Comparison of ENCODE assay signal across 8 mouse cellular contexts in the genomic region with DNA sequence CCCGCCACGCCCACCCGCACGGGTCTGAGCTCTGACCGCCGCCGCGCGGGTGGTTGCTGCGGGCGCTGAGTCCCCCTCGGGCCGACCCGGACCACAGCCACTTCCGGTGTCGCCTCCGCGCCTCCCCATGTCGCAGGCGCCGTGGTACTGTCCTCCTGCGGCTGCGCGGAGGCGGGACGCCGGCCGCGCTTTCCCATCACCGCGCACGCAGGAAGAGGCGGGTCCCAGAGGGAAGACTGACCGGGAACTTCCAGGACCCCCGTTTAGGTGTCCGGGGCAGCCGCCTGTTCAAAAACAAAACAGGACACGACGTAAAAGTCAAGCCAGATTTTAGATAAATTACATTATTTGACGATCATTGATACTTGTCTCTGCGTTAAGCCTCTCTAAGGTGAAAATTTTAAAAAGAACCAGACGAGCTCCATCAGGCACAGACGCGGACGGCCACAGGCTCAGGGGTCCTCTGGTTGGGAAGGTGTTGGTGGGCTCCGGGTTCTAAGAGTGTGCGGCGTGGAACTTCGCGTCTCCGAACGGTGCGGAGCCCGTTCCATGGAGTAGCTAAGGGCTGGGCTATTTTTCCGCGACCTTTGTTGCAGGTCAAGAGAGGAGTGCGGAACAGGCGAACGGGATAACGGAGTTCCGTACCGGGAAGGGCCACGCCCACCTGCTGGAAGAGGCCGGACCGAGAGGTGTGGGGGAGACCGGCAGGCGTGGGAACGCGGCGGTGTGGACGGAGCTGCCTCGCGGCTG. TPM values are rescaled to one million over a fixed set of nuclear protein-coding genes. Genes with fewer than 3 reads are reported as not detected.
DNase-seq lines count a peak whose midpoint lies in the region; ATAC-seq lines count a peak whose summit lies in the region.

A gene (minus strand): TSS at position 199 of the 750 bp plus-strand sequence.
A gene (plus strand): TSS at position 456 of the 750 bp plus-strand sequence.

- peak within 1 kb of the TSS; percentile 92 for H3K4me3 ChIP-seq in brown adipose tissue, adult 24 weeks (ENCODE audit: insufficient read depth, low read depth, low read length)
- peak within 1 kb of the TSS; percentile 87 to 97 for H3K4me3 ChIP-seq in heart, embryonic 14.5 days (ENCODE audit: control insufficient read depth in 1 of 2, insufficient read depth in 1 of 2, low read depth in 1 of 2, low read length in 2 of 2)
- peak within 1 kb of the TSS; percentile 98 for H3K4me3 ChIP-seq in liver, embryonic 13.5 days (replicated peaks)
- H3K4me3 ChIP-seq in stomach, embryonic 16.5 days (replicated peaks; ENCODE audit: low read length), result peak within 1 kb of the TSS; percentile 95

- H3K27me3 ChIP-seq in heart, embryonic 14.5 days (ENCODE audit: control insufficient read depth, insufficient read depth, low read length), result no peaks in the 10 kb centered on the region
- no peaks in the 10 kb centered on the region for H3K27me3 ChIP-seq in liver, embryonic 13.5 days
- H3K27me3 ChIP-seq in stomach, embryonic 16.5 days (ENCODE audit: control insufficient read depth, insufficient read depth, low read length), result no peaks in the 10 kb centered on the region

- peak; percentile 94 for ATAC-seq in heart, embryonic 14.5 days (ENCODE audit: insufficient number of reproducible peaks, insufficient read depth, low FRiP score, low read depth)
- ATAC-seq in liver, embryonic 13.5 days (ENCODE audit: low read depth), result peak; percentile 83
- ATAC-seq in stomach, embryonic 16.5 days (ENCODE audit: insufficient read depth, low FRiP score), result peak; percentile 95

- no peaks in the 10 kb centered on the region for H3K9me3 ChIP-seq in heart, embryonic 14.5 days (ENCODE audit: control insufficient read depth, low read length)
- no peaks in the 10 kb centered on the region for H3K9me3 ChIP-seq in liver, embryonic 13.5 days (replicated peaks)
- no peaks in the 10 kb centered on the region for H3K9me3 ChIP-seq in stomach, embryonic 16.5 days (replicated peaks; ENCODE audit: control insufficient read depth, low read length)

- peak within 1 kb of the TSS; percentile 84 for H3K4me2 ChIP-seq in heart, embryonic 14.5 days (ENCODE audit: low read length)
- H3K4me2 ChIP-seq in liver, embryonic 13.5 days, result peak within 1 kb of the TSS; percentile 89
- peak within 1 kb of the TSS; percentile 68 for H3K4me2 ChIP-seq in stomach, embryonic 16.5 days (ENCODE audit: low read depth, low read length)

- peak within 1 kb of the TSS; percentile 89 for H3K27ac ChIP-seq in brown adipose tissue, adult 24 weeks (replicated peaks; ENCODE audit: low read depth, low read length)
- H3K27ac ChIP-seq in heart, embryonic 14.5 days (replicated peaks in 1 of 2; ENCODE audit: control insufficient read depth in 1 of 2, insufficient read depth in 1 of 2, low read depth in 2 of 2, low read length in 2 of 2), result peak within 1 kb of the TSS; percentile 96
- H3K27ac ChIP-seq in liver, embryonic 13.5 days, result peak within 1 kb of the TSS; percentile 99
- peak within 1 kb of the TSS; percentile 97 for H3K27ac ChIP-seq in stomach, embryonic 16.5 days (ENCODE audit: low read length)

- peaks cover 3% of the 10 kb centered on the region; the same call in 1 of the 2 replicates for H3K4me1 ChIP-seq in brown adipose tissue, adult 24 weeks (ENCODE audit: control insufficient read depth, insufficient read depth, insufficient read length, low read length)
- H3K4me1 ChIP-seq in heart, embryonic 14.5 days (ENCODE audit: control insufficient read depth in 2 of 2, insufficient read depth in 2 of 2, low read length in 2 of 2), result peaks cover 6 to 32% of the 10 kb centered on the region in 2 experiments
- H3K4me1 ChIP-seq in liver, embryonic 13.5 days (replicated peaks), result peaks cover 62% of the 10 kb centered on the region
- peaks cover 33% of the 10 kb centered on the region for H3K4me1 ChIP-seq in stomach, embryonic 16.5 days (ENCODE audit: control insufficient read depth, insufficient read depth, low read length)

- H3K9ac ChIP-seq in heart, embryonic 14.5 days (ENCODE audit: low read length), result peak within 1 kb of the TSS; percentile 93
- peak within 1 kb of the TSS; percentile 98 for H3K9ac ChIP-seq in liver, embryonic 13.5 days
- H3K9ac ChIP-seq in stomach, embryonic 16.5 days (ENCODE audit: low read length), result peak within 1 kb of the TSS; percentile 92

- under 1% methylated on average over 53 of the region's 73 CpGs for WGBS in heart, embryonic 14.5 days
- WGBS in liver, embryonic 13.5 days (ENCODE audit: insufficient replicate concordance), result under 1% methylated on average over 73 of the region's 73 CpGs
- WGBS in stomach, embryonic 16.5 days, result under 1% methylated on average over 73 of the region's 73 CpGs

- DNase-seq in CD4-positive, CD25-positive, alpha-beta regulatory T cell, adult 2 months (ENCODE audit: low read depth, low spot score), result peak; percentile 95
- peak; percentile 80 for DNase-seq in fibroblast of lung, adult 2 months (ENCODE audit: low read depth)
- peak; percentile 97 for DNase-seq in kidney, postnatal 14 days
- DNase-seq in liver, embryonic 13.5 days, result peak; percentile 94
- DNase-seq in neural tube, embryonic 10.5 days (ENCODE audit: extremely low spot score, low spot score), result peak; percentile 95

- peaks cover 23% of the 10 kb centered on the region for H3K36me3 ChIP-seq in heart, embryonic 14.5 days (ENCODE audit: control insufficient read depth, insufficient read depth, low read length)
- peaks cover 21% of the 10 kb centered on the region for H3K36me3 ChIP-seq in liver, embryonic 13.5 days
- peaks cover 11% of the 10 kb centered on the region; the same call in 1 of the 2 replicates for H3K36me3 ChIP-seq in stomach, embryonic 16.5 days (ENCODE audit: control insufficient read depth, insufficient read depth, low read length)

RNA-seq across cellular contexts. Expression of the first gene that starts in this region (rescaled TPM):
- polyA plus RNA-seq in brown adipose tissue, adult 24 weeks (2012; ENCODE audit: insufficient read depth, insufficient read length, missing spikeins), result 17.2 and 20.3 TPM in 2 replicates
- 43.0 and 44.8 TPM in 2 replicates for polyA plus RNA-seq in heart, embryonic 14.5 days (2014; fragmentation: Nextera tagmentation; extraction: Ambion mirVana)
- polyA plus RNA-seq in liver, embryonic 13.5 days (2015; fragmentation: Nextera tagmentation; extraction: Ambion mirVana), result 45.1 and 46.3 TPM in 2 replicates
- 36.2 and 41.2 TPM in 2 replicates for polyA plus RNA-seq in stomach, embryonic 16.5 days (2015; fragmentation: Nextera tagmentation; extraction: Ambion mirVana)

RNA-seq across cellular contexts. Expression of the second gene that starts in this region (rescaled TPM):
- polyA plus RNA-seq in brown adipose tissue, adult 24 weeks (2012; ENCODE audit: insufficient read depth, insufficient read length, missing spikeins), result 3.6 and 4.2 TPM in 2 replicates
- polyA plus RNA-seq in heart, embryonic 14.5 days (2014; fragmentation: Nextera tagmentation; extraction: Ambion mirVana), result 15.4 and 20.0 TPM in 2 replicates
- 9.5 and 11.0 TPM in 2 replicates for polyA plus RNA-seq in liver, embryonic 13.5 days (2015; fragmentation: Nextera tagmentation; extraction: Ambion mirVana)
- 13.9 and 17.1 TPM in 2 replicates for polyA plus RNA-seq in stomach, embryonic 16.5 days (2015; fragmentation: Nextera tagmentation; extraction: Ambion mirVana)

Comparison
In these comparisons a context has a peak if more than half of its experiments do, and no peak if none do; other contexts are left out.
1. Peak in every context shown above with its lines: DNase-seq, ATAC-seq, H3K4me3 ChIP-seq and H3K27ac ChIP-seq.